Mouse (Mus musculus) ES-Bruce4 (cell line): ENCODE measurements around the gene Atg4a-ps. TPM values are rescaled to one million over a fixed set of nuclear protein-coding genes. Genes with fewer than 3 reads are reported as not detected.

Experiments
- H3K27ac ChIP-seq: 2 replicates; pipeline ENCODE4 v1.5.1; 2012; ENCODE audit warnings: low read length, inconsistent platforms; ENCODE audit not compliant: insufficient read depth
- H3K27me3 ChIP-seq: 2 replicates; pipeline ENCODE4 v1.6.1; 2012; ENCODE audit warnings: mild to moderate bottlenecking, low read length, inconsistent platforms; ENCODE audit not compliant: control insufficient read depth, poor library complexity, insufficient read depth, severe bottlenecking
- H3K36me3 ChIP-seq: 2 replicates; pipeline ENCODE4 v1.6.1; 2012; ENCODE audit warnings: inconsistent platforms, mild to moderate bottlenecking, low read length, moderate library complexity; ENCODE audit not compliant: control insufficient read depth, poor library complexity, insufficient read depth, severe bottlenecking
- H3K4me1 ChIP-seq: one replicate; pipeline ENCODE4 v1.8.1; 2011; ENCODE audit warnings: low read length; ENCODE audit not compliant: control insufficient read depth, insufficient read depth
- H3K4me3 ChIP-seq: 2 replicates; pipeline ENCODE4 v1.5.1; 2011; ENCODE audit warnings: low read depth, mild to moderate bottlenecking, low read length
- H3K9ac ChIP-seq: 2 replicates; pipeline ENCODE4 v1.6.1; 2012; ENCODE audit warnings: low read depth, mild to moderate bottlenecking, inconsistent platforms; ENCODE audit not compliant: poor library complexity, severe bottlenecking
- H3K9me3 ChIP-seq: replicated peaks from 2 replicates; pipeline ENCODE4 v1.6.1; 2012; ENCODE audit warnings: mild to moderate bottlenecking, low read length, inconsistent platforms; ENCODE audit not compliant: control insufficient read depth, poor library complexity, insufficient read depth, severe bottlenecking
- CTCF ChIP-seq: IDR thresholded peaks from one replicate; pipeline ENCODE4 v1.8.1; 2011; ENCODE audit warnings: low read depth, low read length
- EP300 ChIP-seq: IDR thresholded peaks from 2 replicates; pipeline ENCODE4 v1.6.1; 2011; ENCODE audit warnings: low read depth, low read length; ENCODE audit not compliant: insufficient read depth
- POLR2A ChIP-seq: IDR thresholded peaks from one replicate; pipeline ENCODE4 v1.8.1; 2011; ENCODE audit warnings: low read length; ENCODE audit not compliant: insufficient read depth
- polyA plus RNA-seq: library from polyadenylated mRNA; stranded (reverse); fragments of >200 nt; gene quantifications from 2 replicates; pipeline ENCODE4 v1.2.4, GENCODE M21; 2011; ENCODE audit warnings: low read depth; ENCODE audit not compliant: missing spikeins, insufficient read depth, insufficient read length

Atg4a-ps gene
- polyA plus RNA-seq, 1 experiment = 1.2 TPM

DNA sequence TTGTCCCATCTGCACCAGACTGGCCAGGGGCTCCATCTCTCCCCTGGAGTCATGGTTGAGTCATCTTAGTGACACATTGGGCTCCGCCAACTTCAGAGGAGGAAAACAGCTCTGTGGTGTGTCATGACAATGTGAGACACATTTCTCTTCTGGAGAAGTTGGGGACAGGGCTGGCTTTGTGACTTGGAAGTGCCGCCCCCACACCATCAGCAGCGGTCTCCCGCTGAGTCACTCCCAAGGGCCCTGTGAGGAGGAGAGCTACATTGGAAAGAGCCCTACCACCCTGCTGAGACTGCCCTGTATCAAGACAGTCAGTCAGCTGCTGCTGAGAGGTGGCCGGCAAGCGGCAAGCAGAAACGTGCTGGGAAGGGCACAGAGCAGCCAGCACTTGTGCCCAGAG lies 44.9 kb downstream of the Atg4a-ps start:
- Histone ChIP-seq H3K9me3 (no peaks in the 10 kb centered on the region), H3K4me3 (no peak overlapping the region), H3K27me3 (no peaks in the 10 kb centered on the region), H3K27ac (no peak overlapping the region), H3K4me1 (no peaks in the 10 kb centered on the region), H3K36me3 (no peaks in the 10 kb centered on the region), H3K9ac (no peak overlapping the region)
- no peak for TF ChIP-seq CTCF
- no peak for TF ChIP-seq POLR2A
- TF ChIP-seq EP300 = no peak

GRCm38 (mm10) chr3:103597586-103597985 lies 48.3 kb downstream of the Atg4a-ps start:
- Histone ChIP-seq H3K9me3 (no peaks in the 10 kb centered on the region), H3K4me1 (no peaks in the 10 kb centered on the region), H3K27me3 (no peaks in the 10 kb centered on the region), H3K36me3 (no peaks in the 10 kb centered on the region), H3K9ac (no peak overlapping the region), H3K27ac (no peak overlapping the region), H3K4me3 (no peak overlapping the region)
- TF ChIP-seq POLR2A (no peak), EP300 (no peak), CTCF (no peak)

DNA sequence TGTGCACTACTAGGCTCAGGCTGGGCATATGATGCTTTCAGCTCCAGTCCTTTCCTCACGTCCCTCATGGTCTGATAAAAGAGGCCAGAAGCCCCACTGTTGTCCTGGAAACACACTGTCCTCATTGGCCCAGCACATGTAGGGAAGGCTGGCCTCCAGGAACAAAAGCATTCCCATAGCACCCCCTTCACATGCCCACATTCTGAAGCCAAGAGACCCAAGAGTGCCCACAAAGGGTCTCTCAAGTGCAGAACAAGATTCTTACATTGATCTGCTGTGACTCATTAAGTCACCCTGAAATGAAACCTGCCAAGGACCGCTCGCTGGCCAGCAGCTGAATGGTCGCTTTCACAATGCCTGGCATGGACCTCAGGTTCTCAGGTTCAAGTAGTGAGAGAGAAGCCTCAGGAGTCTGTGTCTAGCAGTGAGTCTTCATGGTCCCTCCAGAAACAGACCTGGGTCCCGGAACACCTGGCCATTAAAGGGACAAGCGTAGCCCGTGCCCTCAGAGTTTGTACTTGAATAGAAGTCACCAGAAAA lies 50.5 kb downstream of the Atg4a-ps start:
- TF ChIP-seq POLR2A (no peak), CTCF (no peak), EP300 (no peak)
- no peak overlapping the region for H3K9ac ChIP-seq
- H3K4me3 ChIP-seq = no peak overlapping the region
- H3K9me3 ChIP-seq = no peaks in the 10 kb centered on the region
- no peaks in the 10 kb centered on the region for H3K36me3 ChIP-seq
- no peak overlapping the region for H3K27ac ChIP-seq
- H3K27me3 ChIP-seq = no peaks in the 10 kb centered on the region
- H3K4me1 ChIP-seq = no peaks in the 10 kb centered on the region

Other genes with a start within 250 kb of the Atg4a-ps start
- gene Syt6, start 70.8 kb downstream of the Atg4a-ps start, polyA plus RNA-seq = not detected in 2 replicates
- 0.61 and 0.87 TPM in 2 replicates for gene Olfml3, start 91.9 kb upstream of the Atg4a-ps start, polyA plus RNA-seq
- not detected in 2 replicates for gene Gm10964, start 93.3 kb upstream of the Atg4a-ps start, polyA plus RNA-seq
- gene Hipk1, start 145.5 kb upstream of the Atg4a-ps start, polyA plus RNA-seq = 52.3 and 55.9 TPM in 2 replicates
- gene Dclre1b, start 163.4 kb upstream of the Atg4a-ps start, polyA plus RNA-seq = 9.3 and 10.9 TPM in 2 replicates
- gene Ap4b1, start 163.5 kb upstream of the Atg4a-ps start, polyA plus RNA-seq = 14.6 and 15.6 TPM in 2 replicates
- gene Gm43064, start 163.5 kb upstream of the Atg4a-ps start, polyA plus RNA-seq = not detected in 2 replicates
- 0.91 TPM in 1 of 2 replicates, not detected in the other for gene Bcl2l15, start 186.5 kb upstream of the Atg4a-ps start, polyA plus RNA-seq
- gene Ptpn22, start 213.7 kb upstream of the Atg4a-ps start, polyA plus RNA-seq = 1.6 TPM in 1 of 2 replicates, not detected in the other